Mouse (Mus musculus) liver, adult 2 months (tissue): Measurements from ENCODE around the gene Sspn.

Experiments
- CTCF ChIP-seq: fragments of 200-500 bp; IDR thresholded peaks from 2 replicates; pipeline ENCODE4 v1.5.1; 2011; ENCODE audit warnings: low read depth, low read length, control low read depth
- POLR2A ChIP-seq: fragments of 200-500 bp; IDR thresholded peaks from 2 replicates; pipeline ENCODE4 v1.6.1; 2011; ENCODE audit warnings: low read length, control low read depth; ENCODE audit not compliant: insufficient read depth; ENCODE audit errors: extremely low read depth

DNA sequence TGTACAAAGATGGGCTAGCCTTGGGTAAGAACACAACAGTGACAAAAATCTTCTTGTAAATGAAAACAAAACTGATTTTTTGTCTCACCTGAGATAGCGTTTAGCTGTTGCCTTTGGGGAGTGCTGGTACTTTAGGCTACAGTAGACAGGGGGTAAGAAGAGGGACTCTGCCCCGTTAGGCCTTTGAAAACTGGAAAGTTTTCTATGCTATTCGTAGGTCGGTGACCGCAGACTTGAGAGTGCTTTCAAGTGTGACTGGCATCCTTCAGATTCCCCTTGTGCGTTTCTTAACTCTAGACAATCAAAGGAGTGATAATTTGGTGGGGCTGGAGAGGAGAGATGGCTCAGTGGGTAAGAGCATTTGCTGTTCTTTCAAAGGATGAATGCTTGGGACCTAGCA, 43.7 kb upstream of the Sspn start:
- TF ChIP-seq CTCF = no peak
- no peak for TF ChIP-seq POLR2A
